Mouse (Mus musculus) 416B (cell line): Measurements from ENCODE around the gene Zbtb12.
A peak's percentile ranks its signal among the peaks of the same experiment; 100 is the strongest.
"Not testable (repeated sequence)": the region's sequence is repeated elsewhere in the genome, so short reads cannot be mapped to it uniquely, and the experiment has no call there.

Experiments
- DNase-seq: peaks from one replicate; pipeline ENCODE4 v3.0.0; 2011; ENCODE audit warnings: low read depth

Zbtb12 gene

DNA sequence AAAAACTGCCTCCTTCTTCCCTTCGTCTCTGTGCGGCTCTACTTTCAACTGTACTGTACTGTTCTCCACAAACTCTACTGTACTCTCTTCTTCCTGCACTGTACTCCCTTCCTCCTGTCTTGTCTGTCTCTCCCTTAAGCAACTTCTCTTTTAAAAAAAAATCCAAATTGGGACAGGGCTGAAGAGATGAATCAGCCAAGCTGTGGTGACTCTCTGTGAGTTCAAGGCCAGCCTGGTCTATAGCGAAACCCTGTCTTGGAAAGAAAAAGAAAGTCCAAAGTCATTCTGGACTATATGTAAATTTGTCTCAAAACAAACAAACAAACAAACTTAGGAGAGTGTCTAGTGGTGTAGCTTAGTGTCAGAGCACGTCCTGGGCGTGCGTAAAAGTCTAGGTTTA is 5.0 kb upstream of the Zbtb12 start:
- peak; percentile 38 for DNase-seq

DNA sequence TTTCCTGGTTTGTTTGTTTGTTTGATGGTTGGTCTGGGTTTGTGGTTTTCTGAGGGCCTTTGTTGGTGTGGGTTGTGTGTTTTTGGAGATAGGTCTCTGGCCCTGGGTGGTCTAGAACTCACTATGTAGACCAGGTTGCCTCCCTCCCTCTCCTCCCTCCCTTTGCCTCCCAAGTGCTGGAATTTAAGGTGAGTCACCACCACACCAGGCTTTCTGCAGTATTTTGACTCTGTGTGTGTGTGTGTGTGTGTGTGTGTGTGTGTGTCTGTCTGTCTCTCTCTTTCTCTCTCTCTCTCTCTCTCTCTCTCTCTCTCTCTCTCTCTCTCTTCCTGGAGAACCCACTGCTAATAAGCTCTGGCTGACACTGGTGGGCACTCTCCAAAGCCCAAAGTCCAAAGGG is 1.9 kb downstream of the Zbtb12 start:
- DNase-seq, result no peak

DNA sequence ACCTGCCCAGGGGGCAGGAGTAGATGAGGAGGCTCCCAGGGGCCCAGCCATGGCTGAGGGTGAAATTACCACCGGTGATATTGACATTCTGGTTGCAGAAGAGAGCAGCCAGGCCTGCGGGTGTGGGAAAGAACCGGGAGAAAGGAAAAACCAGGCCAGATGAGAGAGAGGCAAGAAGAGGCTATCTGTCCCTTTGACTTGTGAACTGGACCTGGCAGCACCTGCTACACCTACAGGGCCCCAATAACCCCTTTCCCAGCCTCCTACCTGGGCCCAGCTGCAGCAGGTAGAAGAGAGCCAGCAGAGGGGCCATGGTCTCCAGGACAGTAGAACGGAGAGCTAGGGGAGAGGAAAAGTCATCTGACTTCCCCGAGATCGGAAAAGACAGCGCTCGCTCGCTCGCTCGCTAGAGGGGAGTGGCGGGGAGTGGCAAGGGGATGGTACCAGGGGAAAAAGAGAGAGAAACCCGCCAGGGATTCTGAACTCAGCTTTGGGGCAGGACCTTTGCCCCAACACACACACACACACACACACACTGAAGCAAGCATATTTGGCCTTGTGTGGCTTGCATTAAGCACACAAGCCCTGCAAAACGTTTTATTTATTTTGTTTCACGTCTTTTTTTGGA is 2.5 kb downstream of the Zbtb12 start, which contains the start of gene Gm20547:
Gene Gm20547 (minus strand): TSS at position 360 of the 628 bp plus-strand sequence.
- no peak for DNase-seq

DNA sequence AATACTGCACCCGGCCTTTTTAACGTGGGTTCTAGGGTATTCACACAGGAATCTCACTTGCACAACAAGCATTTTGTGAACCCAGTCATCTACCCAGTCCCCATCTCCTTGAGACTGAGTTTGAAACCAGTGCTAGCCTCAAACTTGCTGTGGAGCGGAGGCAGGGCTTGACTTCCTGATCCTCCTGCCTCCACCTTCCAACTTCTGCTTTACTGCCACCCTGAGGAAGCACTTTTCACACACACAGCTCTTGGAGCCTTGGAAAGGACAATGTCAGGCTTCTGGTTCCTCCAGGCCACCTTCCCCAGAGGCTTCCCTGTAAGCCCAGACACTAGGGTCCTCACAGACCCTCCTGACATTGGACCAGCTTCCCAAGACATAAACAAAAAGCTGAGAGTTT is 4.0 kb downstream of the Zbtb12 start:
- DNase-seq, result peak; percentile 37

DNA sequence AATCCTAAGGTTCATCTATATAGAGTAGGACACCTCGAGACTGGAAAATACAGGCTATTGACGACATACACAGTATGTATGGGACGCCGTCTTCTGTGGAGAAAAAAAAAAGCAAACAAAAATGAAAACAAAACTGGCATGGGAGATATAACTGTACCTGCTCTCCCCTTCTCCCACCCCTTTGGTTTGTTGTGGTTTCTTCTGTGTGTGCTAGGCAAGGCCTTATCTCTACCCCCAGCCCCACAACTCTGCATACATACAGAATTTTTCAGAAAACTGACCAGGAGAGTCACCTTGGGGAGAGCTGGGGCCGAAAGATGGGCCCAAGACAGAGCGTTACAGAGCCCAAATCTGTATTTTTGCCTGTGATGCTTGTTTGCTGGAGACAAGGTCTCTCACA is 5.4 kb downstream of the Zbtb12 start:
- DNase-seq, result no peak

DNA sequence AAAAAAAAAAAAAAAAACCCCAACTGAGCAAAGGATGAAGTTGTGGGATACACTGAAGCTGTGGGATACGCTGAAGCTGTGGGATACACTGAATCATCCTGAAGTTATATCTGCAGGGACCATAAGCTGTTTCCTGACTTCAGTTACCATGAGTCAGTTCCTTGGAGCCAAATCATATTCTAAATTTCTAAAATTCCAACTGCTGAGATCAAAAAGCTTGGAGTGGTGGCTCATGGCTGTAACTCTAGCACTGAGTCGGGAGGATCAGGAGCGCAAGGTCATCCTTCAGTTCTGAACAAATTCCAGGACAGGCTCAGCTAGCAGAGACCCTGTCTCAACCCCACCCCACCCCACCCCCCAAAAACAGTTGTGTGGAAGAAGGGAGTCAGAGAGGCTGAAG is 6.3 kb downstream of the Zbtb12 start:
- DNase-seq, result no peak

DNA sequence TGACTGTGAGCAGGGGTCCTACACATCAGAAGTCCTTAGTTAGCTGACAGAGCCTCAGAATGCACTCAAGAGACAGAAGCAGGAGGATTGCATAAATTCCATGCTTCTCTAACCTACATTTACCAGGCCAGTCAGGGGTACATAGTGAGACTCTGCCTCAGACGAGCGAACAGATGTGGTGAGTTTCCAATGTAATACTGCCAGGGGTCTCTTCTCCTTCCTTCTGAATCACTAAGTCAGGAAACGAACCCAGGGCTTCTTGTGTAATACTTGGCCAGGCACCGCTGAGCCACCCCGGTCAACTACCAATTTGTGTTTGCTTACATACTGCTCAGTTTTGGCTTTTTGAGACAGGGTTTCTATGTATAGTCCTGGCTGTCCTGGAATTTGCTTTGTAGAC is 8.7 kb downstream of the Zbtb12 start:
- peak; percentile 75 for DNase-seq

DNA sequence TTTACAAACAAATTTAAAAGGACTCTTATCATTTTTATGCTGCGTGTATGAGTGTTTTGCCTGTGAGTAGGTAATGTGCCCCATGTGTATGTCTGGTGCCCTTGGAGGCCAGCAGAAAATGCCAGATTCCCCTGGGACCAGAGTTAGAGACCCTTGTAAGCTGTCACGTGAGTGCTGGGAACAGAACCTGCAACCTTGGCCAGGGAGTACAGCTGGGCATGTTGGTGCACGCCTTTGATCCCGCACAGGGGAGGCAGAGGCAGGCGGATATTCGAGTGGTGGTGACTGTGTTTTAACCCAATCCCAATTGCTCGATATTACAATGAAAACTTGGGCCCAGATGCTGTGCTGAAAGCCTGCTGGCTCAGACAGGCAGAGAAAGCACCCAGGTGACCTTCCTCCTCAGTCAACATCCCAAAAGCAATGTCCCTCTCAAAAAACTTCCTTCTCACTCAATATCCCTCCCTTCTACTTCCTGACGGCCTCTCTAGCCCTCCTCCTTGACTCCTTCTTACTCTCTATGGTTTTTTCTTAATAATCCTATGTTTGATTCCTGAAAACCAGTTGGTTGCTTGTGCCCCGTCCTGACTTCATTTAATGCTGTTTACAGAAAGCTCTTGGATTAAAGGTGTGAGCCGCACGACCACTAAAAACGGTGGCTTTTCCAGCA is 10.9 kb downstream of the Zbtb12 start:
- DNase-seq, result no peak

DNA sequence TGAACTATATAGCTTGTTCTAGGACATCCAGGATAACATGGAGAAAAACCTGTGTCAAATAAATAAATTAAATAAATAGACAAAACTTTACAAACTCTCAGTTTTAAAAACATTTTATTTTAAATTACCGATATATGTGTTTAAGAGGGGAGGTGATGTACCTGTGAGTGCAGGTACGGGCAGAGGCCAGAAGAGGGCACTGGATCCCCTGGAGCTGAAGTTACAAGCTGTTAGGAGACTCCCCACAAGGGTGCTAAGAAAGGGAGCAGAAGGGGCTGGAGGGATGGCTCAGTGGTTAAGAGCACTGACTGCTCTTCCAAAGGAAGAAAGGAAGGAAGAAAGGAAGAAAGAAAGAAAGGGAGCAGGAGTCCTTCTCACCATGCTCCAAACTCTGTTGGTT is 12.1 kb downstream of the Zbtb12 start:
- DNase-seq, result peak; percentile 40

DNA sequence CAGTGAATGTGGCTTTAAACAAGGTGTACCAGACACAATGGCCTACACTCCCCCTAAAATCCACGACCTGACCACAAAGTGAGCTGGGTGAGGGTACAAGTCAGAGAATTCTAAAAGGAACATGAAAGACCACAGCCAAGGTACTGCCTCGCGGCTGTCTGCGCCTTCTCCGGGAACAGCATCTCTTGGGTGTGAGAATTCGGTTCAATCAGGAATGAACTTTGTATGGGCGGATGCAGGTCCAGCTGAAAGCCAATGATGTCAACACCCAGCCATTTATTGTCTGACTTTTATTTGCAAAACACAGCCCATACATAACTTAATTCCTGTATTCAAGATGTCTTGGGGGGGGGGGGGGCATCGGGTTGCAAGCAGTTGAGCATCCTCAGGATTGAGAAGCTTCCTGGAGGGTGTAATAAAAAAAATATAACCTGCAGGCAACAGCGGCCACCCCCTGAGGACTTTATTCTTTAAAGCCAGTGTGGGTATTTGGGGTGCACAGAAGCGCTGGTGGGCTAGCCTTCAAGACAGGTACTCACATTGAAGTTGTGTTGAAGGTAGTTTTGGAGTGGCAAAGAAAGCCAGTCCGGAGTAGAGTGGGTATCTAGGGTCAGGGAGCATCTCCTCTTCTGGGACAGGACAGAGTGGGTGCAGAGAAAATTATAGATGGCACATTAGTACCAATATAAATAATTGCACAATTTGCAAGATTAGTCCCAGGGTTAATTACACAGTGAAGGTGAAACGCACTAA is 14.0 kb downstream of the Zbtb12 start:
- DNase-seq, result no peak

DNA sequence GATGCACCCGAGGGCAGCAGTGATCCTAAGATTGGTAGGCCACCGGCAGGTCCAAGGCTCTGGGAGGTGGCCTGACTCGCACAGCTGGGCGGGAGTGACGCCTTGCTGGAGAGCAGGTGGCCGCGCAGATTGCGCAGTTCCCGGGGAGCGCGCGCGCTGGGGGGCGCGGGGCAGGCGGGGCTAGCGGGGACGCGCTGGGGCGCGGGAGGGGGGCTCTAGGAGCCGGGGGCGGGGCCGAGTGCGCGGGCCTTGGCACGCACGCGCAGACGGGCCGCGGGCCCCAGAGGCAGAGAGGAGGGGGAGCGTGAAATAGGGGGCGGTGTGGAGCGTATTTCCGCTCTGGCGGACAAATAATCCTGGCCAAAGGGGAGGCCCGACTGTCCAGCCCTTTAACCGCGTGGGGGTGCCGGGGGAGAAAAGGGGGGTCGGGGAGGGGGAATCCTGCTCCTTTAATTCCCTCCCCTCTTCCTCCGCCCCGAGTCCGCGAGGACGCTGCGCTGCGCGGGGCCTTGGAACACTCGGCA is 14.9 kb downstream of the Zbtb12 start:
- peak; percentile 96 for DNase-seq

DNA sequence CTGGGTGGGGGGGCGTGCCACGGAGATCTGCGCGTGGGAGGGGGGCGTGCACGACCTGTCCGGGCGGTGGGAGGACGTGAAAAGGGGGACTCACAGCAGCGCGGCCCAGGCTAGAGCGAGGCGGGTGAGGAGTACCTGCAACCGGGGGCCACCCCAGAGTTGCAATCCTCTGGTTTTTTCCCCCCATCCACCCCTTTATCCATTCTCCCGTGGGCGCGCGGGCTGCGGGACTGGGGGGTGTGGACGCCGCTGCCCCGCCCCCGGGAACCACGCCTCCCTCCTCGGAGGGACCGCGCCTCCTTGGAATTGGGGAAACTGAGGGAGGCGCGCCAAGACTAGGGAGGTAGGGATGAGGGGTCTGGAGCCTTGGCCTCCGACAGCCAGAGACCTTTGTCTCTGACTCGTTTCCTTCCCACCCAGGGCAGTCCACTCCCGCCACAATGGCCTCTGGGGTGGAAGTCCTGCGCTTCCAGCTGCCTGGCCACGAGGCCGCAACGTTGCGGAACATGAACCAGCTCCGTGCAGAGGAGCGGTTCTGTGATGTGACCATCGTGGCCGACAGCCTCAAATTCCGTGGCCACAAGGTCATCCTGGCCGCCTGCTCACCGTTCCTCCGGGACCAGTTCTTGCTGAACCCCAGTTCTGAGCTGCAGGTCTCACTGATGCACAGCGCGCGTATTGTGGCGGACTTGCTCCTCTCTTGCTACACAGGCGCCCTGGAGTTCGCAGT is 15.7 kb downstream of the Zbtb12 start:
- DNase-seq, result peak; percentile 38

DNA sequence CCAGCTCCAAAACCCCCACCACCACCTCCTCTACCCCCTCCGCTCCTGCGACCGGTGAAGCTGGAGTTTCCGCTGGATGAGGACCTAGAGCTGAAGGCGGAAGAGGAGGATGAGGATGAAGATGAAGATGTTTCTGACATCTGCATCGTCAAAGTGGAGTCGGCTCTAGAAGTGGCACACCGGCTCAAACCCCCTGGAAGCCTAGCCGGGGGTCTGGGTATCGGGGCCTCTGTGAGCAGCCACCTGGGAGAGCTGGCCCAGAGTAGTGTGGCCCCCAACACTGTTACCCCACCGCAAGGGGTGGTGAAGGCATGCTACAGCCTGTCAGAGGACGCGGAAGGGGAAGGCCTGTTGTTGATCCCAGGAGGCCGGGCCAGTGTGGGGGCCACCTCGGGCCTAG is 16.4 kb downstream of the Zbtb12 start:
- DNase-seq, result no peak

DNA sequence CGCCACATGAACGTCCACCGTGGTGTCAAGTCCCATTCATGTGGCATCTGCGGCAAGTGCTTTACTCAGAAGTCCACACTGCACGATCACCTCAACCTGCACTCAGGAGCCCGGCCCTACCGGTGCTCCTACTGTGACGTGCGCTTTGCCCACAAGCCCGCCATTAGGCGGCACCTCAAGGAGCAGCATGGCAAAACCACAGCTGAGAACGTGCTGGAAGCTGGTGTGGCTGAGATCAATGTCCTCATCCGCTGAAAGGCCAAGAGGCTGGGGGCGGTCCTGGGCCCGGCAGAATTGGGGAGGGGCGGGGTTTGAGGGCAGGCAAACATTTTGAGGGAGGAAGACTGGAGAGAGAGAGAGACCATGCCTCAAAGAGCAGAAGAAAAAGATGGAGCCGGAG is 17.1 kb downstream of the Zbtb12 start:
- DNase-seq, result peak; percentile 71

DNA sequence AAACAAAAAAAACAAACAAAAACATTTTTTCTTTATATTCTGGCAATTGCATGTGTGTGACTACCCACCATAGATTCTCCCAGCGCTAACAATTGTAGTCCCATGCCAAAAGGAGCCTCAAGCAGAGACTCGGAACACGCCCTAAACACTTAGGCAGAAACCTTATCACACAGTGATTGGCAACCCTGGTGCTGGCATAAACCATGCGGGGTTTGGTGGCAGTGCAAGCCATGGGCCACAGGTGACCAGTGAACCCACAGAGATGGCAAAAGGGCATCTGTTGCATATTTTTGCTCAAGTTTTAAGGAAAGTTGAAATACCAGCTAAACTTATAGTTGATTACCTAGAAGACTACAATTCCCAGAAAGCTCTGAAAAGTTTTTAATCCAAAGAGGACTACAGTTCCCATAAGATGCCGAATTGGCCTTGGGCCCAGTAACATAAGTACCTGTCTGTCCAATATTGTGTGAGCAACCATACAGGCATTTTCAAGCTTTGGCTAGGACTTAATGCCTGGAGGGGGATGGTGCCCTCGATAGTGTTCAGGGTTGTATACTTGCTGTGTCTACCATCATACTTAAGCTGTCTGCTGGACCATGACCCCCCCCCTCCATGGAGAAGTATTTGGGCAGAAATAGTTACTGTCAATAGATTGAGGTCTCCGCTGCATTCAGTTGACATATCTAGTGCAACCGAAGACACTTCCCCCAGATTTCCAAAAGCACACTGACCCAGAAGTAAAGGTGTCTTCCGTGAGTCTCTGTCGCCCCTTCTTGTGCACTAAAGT is 18.3 kb downstream of the Zbtb12 start:
- peak; percentile 72 for DNase-seq

DNA sequence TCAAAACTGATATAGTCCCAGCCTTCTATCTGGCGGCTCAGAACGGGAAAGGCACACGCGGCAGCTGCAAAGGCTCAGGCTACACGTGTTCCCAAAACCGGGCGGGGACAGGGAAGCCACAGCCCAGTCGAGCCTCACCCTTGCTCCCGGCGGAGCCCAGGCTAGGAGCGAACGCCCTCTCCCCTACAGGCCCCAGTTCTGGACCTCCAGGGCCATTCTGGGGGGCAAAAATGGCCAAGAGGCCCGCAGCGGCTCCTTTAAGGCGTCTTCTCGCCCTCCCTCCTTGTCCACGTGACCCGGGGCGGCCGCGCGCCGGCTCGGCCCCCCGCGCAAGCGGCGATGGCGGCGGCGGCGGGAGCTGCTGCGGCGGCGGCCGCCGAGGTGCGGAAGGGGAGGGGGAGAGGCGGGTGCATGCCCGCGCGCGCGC is 18.9 kb downstream of the Zbtb12 start, which contains the start of the genes C2 and Ehmt2:
Gene C2 (minus strand): TSS at position 106 of the 427 bp plus-strand sequence.
Gene Ehmt2 (plus strand): TSS at position 310 of the 427 bp plus-strand sequence.
- DNase-seq, result peak; percentile 80

DNA sequence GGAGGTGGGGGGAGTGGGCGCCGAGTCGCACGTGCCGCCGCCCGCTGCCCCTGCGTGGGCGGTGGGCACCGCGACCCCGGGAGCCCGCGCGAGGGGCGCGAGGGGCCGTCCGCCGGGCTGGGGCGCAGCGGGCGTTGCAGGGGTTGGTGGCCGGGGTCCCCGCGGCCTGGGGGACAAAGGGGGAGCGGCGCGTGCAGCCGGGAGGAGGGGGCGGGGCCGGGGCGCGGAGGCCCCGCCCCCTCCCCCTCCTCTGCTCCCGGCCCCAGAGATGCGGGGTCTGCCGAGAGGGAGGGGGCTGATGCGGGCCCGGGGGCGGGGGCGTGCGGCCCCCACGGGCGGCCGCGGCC is 19.4 kb downstream of the Zbtb12 start:
- DNase-seq, result no peak

DNA sequence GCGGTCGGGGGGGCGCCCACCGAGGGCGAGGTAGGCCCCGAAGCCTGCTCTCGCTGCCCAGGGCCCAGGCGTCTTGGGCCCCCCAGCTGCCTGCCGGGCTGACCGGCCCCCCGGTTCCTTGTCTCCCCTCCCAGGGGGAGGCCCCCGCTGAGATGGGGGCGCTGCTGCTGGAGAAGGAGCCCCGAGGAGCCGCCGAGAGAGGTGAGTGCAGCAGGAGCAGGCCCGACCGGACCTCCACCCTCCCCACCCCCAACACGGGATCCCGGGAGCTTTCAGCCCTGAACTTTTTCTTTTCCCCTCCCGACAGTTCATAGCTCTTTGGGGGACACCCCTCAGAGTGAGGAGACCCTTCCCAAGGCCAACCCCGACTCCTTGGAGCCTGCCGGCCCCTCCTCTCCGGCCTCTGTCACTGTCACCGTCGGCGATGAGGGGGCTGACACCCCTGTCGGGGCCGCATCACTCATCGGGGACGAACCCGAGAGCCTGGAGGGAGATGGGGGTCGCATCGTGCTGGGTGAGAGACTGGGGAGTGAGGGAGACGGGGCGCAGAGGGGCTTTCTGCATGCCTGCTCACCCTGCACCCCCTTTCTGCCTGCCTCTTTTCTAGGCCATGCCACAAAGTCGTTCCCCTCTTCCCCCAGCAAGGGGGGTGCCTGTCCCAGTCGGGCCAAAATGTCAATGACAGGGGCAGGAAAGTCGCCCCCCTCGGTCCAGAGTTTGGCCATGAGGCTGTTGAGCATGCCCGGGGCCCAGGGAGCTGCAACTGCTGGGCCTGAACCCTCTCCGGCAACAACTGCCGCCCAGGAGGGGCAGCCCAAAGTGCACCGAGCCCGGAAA is 20.0 kb downstream of the Zbtb12 start:
- peak; percentile 68 for DNase-seq

DNA sequence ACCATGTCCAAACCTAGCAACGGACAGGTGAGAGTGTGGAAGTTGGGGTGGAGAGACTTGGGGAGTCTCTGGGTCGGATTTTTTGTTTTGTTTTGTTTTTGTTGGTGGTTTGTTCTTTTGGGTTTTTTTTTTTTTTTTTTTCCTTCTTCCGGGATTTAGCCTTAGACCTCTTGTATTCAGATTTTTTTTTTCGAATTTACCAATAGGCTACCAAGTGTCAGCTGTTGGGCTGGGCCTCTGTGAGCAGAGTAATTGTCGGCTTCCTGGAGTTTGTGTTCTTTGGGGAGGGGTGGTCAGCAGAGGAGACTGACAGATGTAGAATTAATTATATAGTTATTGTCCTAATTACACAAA is 20.6 kb downstream of the Zbtb12 start:
- DNase-seq, result peak; percentile 79

DNA sequence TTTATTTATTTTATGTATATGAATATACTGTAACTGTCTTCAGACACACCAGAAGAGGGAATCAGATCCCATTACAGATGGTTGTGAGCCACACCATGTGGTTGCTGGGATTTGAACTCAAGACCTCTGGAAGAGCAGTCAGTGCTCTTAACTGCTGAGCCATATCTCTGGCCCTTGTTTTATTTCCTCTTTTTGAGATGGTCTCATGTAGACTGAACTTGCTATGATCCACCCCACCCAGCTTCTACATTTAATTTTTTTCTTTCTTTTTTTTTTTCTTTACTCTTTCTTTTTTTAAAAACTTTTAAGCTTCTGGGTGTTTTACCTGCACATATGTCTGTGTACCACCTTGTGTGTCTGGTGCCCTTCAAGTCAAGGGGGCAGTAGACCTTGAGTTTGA is 21.5 kb downstream of the Zbtb12 start:
- DNase-seq, result peak; percentile 23

DNA sequence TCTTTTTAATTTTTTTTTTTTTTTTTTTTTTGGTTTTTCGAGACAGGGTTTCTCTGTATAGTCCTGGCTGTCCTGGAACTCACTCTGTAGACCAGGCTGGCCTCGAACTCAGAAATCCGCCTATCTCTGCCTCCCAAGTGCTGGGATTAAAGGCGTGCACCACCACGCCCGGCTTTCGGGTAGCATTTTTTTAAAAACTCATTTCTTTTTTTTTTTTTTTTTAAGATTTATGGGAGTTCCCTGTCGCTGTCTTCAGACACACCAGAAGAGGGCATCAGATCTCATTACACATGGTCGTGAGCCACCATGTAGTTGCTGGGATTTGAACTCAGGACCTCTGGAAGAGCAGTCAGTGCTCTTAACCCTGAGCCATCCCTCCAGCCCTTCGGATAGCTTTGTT is 22.7 kb downstream of the Zbtb12 start:
- DNase-seq, result not testable (repeated sequence)
